In genomic region chr12:69781935-69782650, GRCm38 (mm10) we compare ENCODE assay signal across 10 mouse cellular contexts. TPM values are rescaled to one million over a fixed set of nuclear protein-coding genes. Genes with fewer than 3 reads are reported as not detected.
DNase-seq lines count a peak whose midpoint lies in the region; ATAC-seq and TF ChIP-seq lines count a peak whose summit lies in the region.
"Had no signal": no experiment of that assay in that cellular context is flagged by ENCODE, and none has a peak within 500 bp of the region (broad histone marks: within the 10 kb centered on the region; RNA-seq: fewer than 3 reads in every experiment).

No protein-coding gene starts in this region.

- no peaks in the 10 kb centered on the region for H3K36me3 ChIP-seq in heart, postnatal 0 days (replicated peaks; ENCODE audit: control insufficient read depth, insufficient read depth, low read length)
- no peaks in the 10 kb centered on the region for H3K36me3 ChIP-seq in liver, adult 2 months (ENCODE audit: control insufficient read depth, insufficient read depth, low read length)

- H3K4me3 ChIP-seq in heart, postnatal 0 days (ENCODE audit: low read depth, low read length): no peak overlapping the region
- no peak overlapping the region for H3K4me3 ChIP-seq in liver, adult 2 months (ENCODE audit: insufficient read depth, low read depth, low read length)

- DNase-seq in spleen, postnatal 4 days (ENCODE audit: low spot score in 2 of 2): peak; percentile 51 to 71
- DNase-seq in spleen, adult 18-20 months: no peak
- DNase-seq in heart, postnatal 0 days (ENCODE audit: low spot score): peak; percentile 38
- peak; percentile 65 for DNase-seq in liver, adult 2 months (ENCODE audit: extremely low read depth, low read depth, low spot score)
- DNase-seq in testis, postnatal 14 days (ENCODE audit: low spot score): peak; percentile 36
- DNase-seq in thymus, postnatal 0 days (ENCODE audit: low spot score): no peak
- no peak for DNase-seq in left cerebral cortex, postnatal 25 days (ENCODE audit: low spot score in 2 of 2)
- no peak for DNase-seq in urinary bladder, postnatal 25 days (ENCODE audit: low spot score)
- DNase-seq: lung, postnatal 10 days had no signal

- TF ChIP-seq EP300 in heart, postnatal 0 days (IDR thresholded peaks at IDR 0.05; ENCODE audit: low read depth): no peak

- H3K9ac ChIP-seq in heart, postnatal 0 days (replicated peaks; ENCODE audit: low read depth, low read length): no peak overlapping the region
- no peak overlapping the region for H3K9ac ChIP-seq in liver, adult 2 months (ENCODE audit: low read depth, low read length)

- H3K9me3 ChIP-seq in heart, postnatal 0 days (replicated peaks; ENCODE audit: control insufficient read depth, low read length): no peaks in the 10 kb centered on the region

- no peak for TF ChIP-seq CTCF in heart, postnatal 0 days (IDR thresholded peaks at IDR 0.05; ENCODE audit: low read depth)
- no peak for TF ChIP-seq CTCF in liver, adult 2 months (IDR thresholded peaks at IDR 0.05; ENCODE audit: low read depth, low read length)

- ATAC-seq in heart, postnatal 0 days (ENCODE audit: insufficient read depth, low read depth): peak; percentile 72
- ATAC-seq: inflammation-experienced regulatory T-cells, adult 6 months had no signal

- H3K79me2 ChIP-seq in liver, adult 2 months (ENCODE audit: control insufficient read depth, insufficient read depth, low read length): no peaks in the 10 kb centered on the region

- H3K4me2 ChIP-seq in heart, postnatal 0 days (ENCODE audit: low read depth, low read length): 0 out of 2 replicates have a peak overlapping the region, but pooled peaks have one; percentile 3

- TF ChIP-seq POLR2A in liver, adult 2 months (IDR thresholded peaks at IDR 0.05; ENCODE audit: extremely low read depth, insufficient read depth, low read length): no peak

- intact Hi-C loops in left cerebral cortex, postnatal 25 days (cut with DNase I): no loop called here

- WGBS in heart, postnatal 0 days: 49% methylated on average over 10 of the region's 10 CpGs
- WGBS in liver, adult 2 months: 57% methylated on average over 10 of the region's 10 CpGs

- no peaks in the 10 kb centered on the region for H3K27me3 ChIP-seq in heart, postnatal 0 days (ENCODE audit: control insufficient read depth, insufficient read depth, low read length)
- H3K27me3 ChIP-seq in liver, adult 2 months (ENCODE audit: control insufficient read depth, insufficient read depth, low read length): no peaks in the 10 kb centered on the region

- peaks cover 12% of the 10 kb centered on the region for H3K4me1 ChIP-seq in heart, postnatal 0 days (ENCODE audit: control insufficient read depth, insufficient read depth)
- peaks cover 14% of the 10 kb centered on the region for H3K4me1 ChIP-seq in liver, adult 2 months (ENCODE audit: control insufficient read depth, insufficient read depth, low read length)

- peak overlapping the region; percentile 57 for H3K27ac ChIP-seq in heart, postnatal 0 days (ENCODE audit: low read depth)
- no peak overlapping the region for H3K27ac ChIP-seq in liver, adult 2 months (replicated peaks; ENCODE audit: insufficient read depth, low read depth, low read length)

RNA-seq across cellular contexts. Expression of gene Cdkl1, which starts 9.0 kb away (rescaled TPM):
- 3.8 and 6.6 TPM in 2 replicates for total RNA-seq in heart, postnatal 0 days (2014; rRNA removed; ENCODE audit: low replicate concordance)
- 6.0 and 6.5 TPM in 2 replicates for polyA plus RNA-seq in heart, postnatal 0 days (2015; fragmentation: Nextera tagmentation; extraction: Ambion mirVana)
- 0.28 and 0.54 TPM in 2 replicates for total RNA-seq in liver, adult 2 months (2014; rRNA removed)
- polyA plus RNA-seq in liver, adult 2 months (2012; rRNA removed): 0.05 TPM in 1 of 2 replicates, not detected in the other
- 4.2 and 7.8 TPM in 2 replicates for polyA plus RNA-seq in thymus, postnatal 0 days (2015; fragmentation: Nextera tagmentation; extraction: Ambion mirVana)
- 10 to 100 TPM; 25.0 to 27.8 TPM for total RNA-seq in left cerebral cortex, postnatal 25 days (2021)
- polyA plus RNA-seq: inflammation-experienced regulatory T-cells, adult 6 months had no signal

RNA-seq across cellular contexts. Expression of gene Atp5s, which starts 57.3 kb away (rescaled TPM):
- total RNA-seq in heart, postnatal 0 days (2014; rRNA removed; ENCODE audit: low replicate concordance): 8.9 and 20.6 TPM in 2 replicates
- 40.9 and 41.4 TPM in 2 replicates for polyA plus RNA-seq in heart, postnatal 0 days (2015; fragmentation: Nextera tagmentation; extraction: Ambion mirVana)
- 6.2 and 8.6 TPM in 2 replicates for total RNA-seq in liver, adult 2 months (2014; rRNA removed)
- polyA plus RNA-seq in liver, adult 2 months (2012; rRNA removed): 9.0 and 9.9 TPM in 2 replicates
- polyA plus RNA-seq in thymus, postnatal 0 days (2015; fragmentation: Nextera tagmentation; extraction: Ambion mirVana): 19.1 and 19.8 TPM in 2 replicates
- 10 to 100 TPM; 28.0 to 35.9 TPM for total RNA-seq in left cerebral cortex, postnatal 25 days (2021)

RNA-seq across cellular contexts. Expression of gene L2hgdh, which starts 57.4 kb away (rescaled TPM):
- 22.0 and 24.7 TPM in 2 replicates for total RNA-seq in heart, postnatal 0 days (2014; rRNA removed; ENCODE audit: low replicate concordance)
- 13.9 and 14.7 TPM in 2 replicates for polyA plus RNA-seq in heart, postnatal 0 days (2015; fragmentation: Nextera tagmentation; extraction: Ambion mirVana)
- total RNA-seq in liver, adult 2 months (2014; rRNA removed): 38.9 and 41.5 TPM in 2 replicates
- 17.9 and 19.6 TPM in 2 replicates for polyA plus RNA-seq in liver, adult 2 months (2012; rRNA removed)
- 7.1 and 9.0 TPM in 2 replicates for polyA plus RNA-seq in thymus, postnatal 0 days (2015; fragmentation: Nextera tagmentation; extraction: Ambion mirVana)
- total RNA-seq in left cerebral cortex, postnatal 25 days (2021): 10 to 100 TPM; 19.4 to 19.6 TPM

Comparison
In these comparisons a context has a peak if more than half of its experiments do, and no peak if none do; other contexts are left out.
1. DNase-seq: peak in spleen, postnatal 4 days (2 of 2), heart, postnatal 0 days (single experiment), liver, adult 2 months (single experiment) and testis, postnatal 14 days (single experiment); none in spleen, adult 18-20 months (0 of 2), thymus, postnatal 0 days (single experiment), left cerebral cortex, postnatal 25 days (0 of 2) and urinary bladder, postnatal 25 days (single experiment).